Mouse (Mus musculus): ENCODE data around the gene Cacna1a. TPM values are rescaled to one million over a fixed set of nuclear protein-coding genes. Genes with fewer than 3 reads are reported as not detected.

Cacna1a gene
- polyA plus RNA-seq, 1 experiment from 2014 or later, result 4.5 TPM

DNA sequence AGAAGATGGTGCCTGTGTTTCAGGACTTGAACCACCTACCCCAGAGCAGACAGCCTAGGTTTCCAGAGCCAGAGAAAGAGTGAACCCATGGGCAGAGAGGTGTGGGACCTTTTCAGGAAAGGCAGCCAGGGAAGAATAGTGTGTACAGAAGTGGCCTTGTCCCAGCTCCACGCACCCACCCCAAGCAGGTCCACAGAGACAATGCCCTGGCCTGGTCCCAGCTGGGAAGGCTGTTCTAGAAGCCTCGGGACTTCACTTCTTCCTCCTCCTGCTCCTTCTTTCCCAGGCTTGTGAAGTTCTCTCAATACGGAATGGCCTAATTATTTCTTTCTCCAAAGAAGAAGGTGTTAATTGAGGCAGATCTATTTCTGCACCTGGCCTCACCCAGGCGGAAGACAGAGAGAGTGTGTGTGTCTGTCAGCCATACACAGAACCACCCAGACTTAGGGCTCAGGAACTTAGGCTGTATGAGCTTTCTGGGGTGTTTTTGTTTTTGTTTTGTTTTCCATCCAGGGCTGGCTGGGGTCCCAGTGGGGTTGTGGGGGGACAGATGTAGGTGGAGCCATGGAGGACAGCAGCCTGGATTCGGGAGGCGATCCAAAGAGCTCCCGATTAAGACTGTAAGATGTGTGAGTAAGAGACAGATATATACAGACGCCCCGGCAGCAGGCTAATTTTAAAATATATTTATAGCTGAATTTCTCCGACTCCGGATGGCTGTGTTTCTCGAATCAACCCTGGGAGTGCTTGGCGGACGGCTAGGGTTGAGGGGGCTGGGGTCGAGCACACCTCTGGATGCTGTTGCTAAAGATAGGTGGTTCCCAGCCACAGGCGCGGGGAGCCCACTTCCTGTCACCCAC is 131.8 kb downstream of the Cacna1a start:
- H3K4me1 ChIP-seq (ENCODE audit: control insufficient read depth, insufficient read depth, low read length), result no peaks in the 10 kb centered on the region
- H3K27ac ChIP-seq (replicated peaks; ENCODE audit: low read depth, low read length), result no peak overlapping the region
- no peak overlapping the region for H3K9ac ChIP-seq (ENCODE audit: low read depth, low read length)
- no peak for ATAC-seq (ENCODE audit: low read depth)
- H3K27me3 ChIP-seq (replicated peaks; ENCODE audit: control insufficient read depth, insufficient read depth, low read length), result no peaks in the 10 kb centered on the region
- 0 out of 2 replicates have a peak, but pooled peaks cover 6% of the 10 kb centered on the region for H3K9me3 ChIP-seq (ENCODE audit: control insufficient read depth, low read length)
- WGBS, result 61% methylated on average over 17 of the region's 17 CpGs
- no peak overlapping the region for H3K4me3 ChIP-seq (ENCODE audit: low read depth, low read length)
- DNase-seq (ENCODE audit: low spot score), result no peak
- no peaks in the 10 kb centered on the region for H3K36me3 ChIP-seq (ENCODE audit: control insufficient read depth, insufficient read depth, low read length)
- no peak overlapping the region for H3K4me2 ChIP-seq (ENCODE audit: low read depth, low read length)

- DNase-seq (ENCODE audit: low spot score) (no peak), ATAC-seq (ENCODE audit: low read depth) (no peak)
- 53% methylated on average over 2 of the region's 2 CpGs for WGBS
- 0 out of 2 replicates have a peak, but pooled peaks cover 12% of the 10 kb centered on the region for H3K9me3 ChIP-seq (ENCODE audit: control insufficient read depth, low read length)
- H3K9ac ChIP-seq (ENCODE audit: low read depth, low read length), result no peak overlapping the region
- no peak overlapping the region for H3K27ac ChIP-seq (replicated peaks; ENCODE audit: low read depth, low read length)
- no peaks in the 10 kb centered on the region for H3K36me3 ChIP-seq (ENCODE audit: control insufficient read depth, insufficient read depth, low read length)
- no peaks in the 10 kb centered on the region for H3K27me3 ChIP-seq (replicated peaks; ENCODE audit: control insufficient read depth, insufficient read depth, low read length)
- no peaks in the 10 kb centered on the region for H3K4me1 ChIP-seq (ENCODE audit: control insufficient read depth, insufficient read depth, low read length)
- no peak overlapping the region for H3K4me3 ChIP-seq (ENCODE audit: low read depth, low read length)
- no peak overlapping the region for H3K4me2 ChIP-seq (ENCODE audit: low read depth, low read length)
These were observed 132.8 kb downstream of the Cacna1a start for GRCm38 (mm10) chr8:84520999-84521398.

DNA sequence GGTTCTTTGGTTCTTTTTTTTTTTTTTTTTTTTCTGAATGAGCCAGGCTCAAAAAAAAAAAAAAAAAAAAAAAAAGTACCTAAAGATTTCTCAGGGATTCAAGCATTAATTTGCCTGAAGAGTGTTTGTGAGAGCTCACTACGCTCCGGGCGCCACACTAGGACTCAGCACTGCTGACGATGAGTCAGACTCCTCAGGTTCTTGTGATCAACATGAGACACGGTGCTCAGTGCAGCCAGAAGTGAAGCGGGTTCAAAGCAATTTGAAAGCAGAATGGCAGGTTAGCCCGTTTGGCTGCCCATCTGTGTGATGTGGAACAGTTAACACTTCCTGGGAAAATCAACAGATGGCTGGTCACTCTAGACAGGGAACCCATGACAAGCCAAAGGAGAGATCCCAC is 139.8 kb downstream of the Cacna1a start:
- no peak for ATAC-seq (ENCODE audit: low read depth)
- H3K36me3 ChIP-seq (ENCODE audit: control insufficient read depth, insufficient read depth, low read length), result no peaks in the 10 kb centered on the region
- no peak for DNase-seq (ENCODE audit: low spot score)
- 82% methylated on average over 7 of the region's 7 CpGs for WGBS
- H3K27ac ChIP-seq (replicated peaks; ENCODE audit: low read depth, low read length), result no peak overlapping the region
- H3K4me2 ChIP-seq (ENCODE audit: low read depth, low read length), result no peak overlapping the region
- 0 out of 2 replicates have a peak, but pooled peaks cover 18% of the 10 kb centered on the region for H3K9me3 ChIP-seq (ENCODE audit: control insufficient read depth, low read length)
- no peaks in the 10 kb centered on the region for H3K4me1 ChIP-seq (ENCODE audit: control insufficient read depth, insufficient read depth, low read length)
- no peaks in the 10 kb centered on the region for H3K27me3 ChIP-seq (replicated peaks; ENCODE audit: control insufficient read depth, insufficient read depth, low read length)
- H3K9ac ChIP-seq (ENCODE audit: low read depth, low read length), result no peak overlapping the region
- no peak overlapping the region for H3K4me3 ChIP-seq (ENCODE audit: low read depth, low read length)

- WGBS, result 83% methylated on average over 4 of the region's 4 CpGs
- H3K27ac ChIP-seq (replicated peaks; ENCODE audit: low read depth, low read length), result no peak overlapping the region
- no peak overlapping the region for H3K9ac ChIP-seq (ENCODE audit: low read depth, low read length)
- H3K27me3 ChIP-seq (replicated peaks; ENCODE audit: control insufficient read depth, insufficient read depth, low read length), result no peaks in the 10 kb centered on the region
- no peak for ATAC-seq (ENCODE audit: low read depth)
- no peaks in the 10 kb centered on the region for H3K36me3 ChIP-seq (ENCODE audit: control insufficient read depth, insufficient read depth, low read length)
- 0 out of 2 replicates have a peak, but pooled peaks cover 18% of the 10 kb centered on the region for H3K9me3 ChIP-seq (ENCODE audit: control insufficient read depth, low read length)
- no peak for DNase-seq (ENCODE audit: low spot score)
- H3K4me1 ChIP-seq (ENCODE audit: control insufficient read depth, insufficient read depth, low read length), result no peaks in the 10 kb centered on the region
- no peak overlapping the region for H3K4me3 ChIP-seq (ENCODE audit: low read depth, low read length)
- H3K4me2 ChIP-seq (ENCODE audit: low read depth, low read length), result no peak overlapping the region
These were observed 141.3 kb downstream of the Cacna1a start for GRCm38 (mm10) chr8:84529548-84529947.

DNA sequence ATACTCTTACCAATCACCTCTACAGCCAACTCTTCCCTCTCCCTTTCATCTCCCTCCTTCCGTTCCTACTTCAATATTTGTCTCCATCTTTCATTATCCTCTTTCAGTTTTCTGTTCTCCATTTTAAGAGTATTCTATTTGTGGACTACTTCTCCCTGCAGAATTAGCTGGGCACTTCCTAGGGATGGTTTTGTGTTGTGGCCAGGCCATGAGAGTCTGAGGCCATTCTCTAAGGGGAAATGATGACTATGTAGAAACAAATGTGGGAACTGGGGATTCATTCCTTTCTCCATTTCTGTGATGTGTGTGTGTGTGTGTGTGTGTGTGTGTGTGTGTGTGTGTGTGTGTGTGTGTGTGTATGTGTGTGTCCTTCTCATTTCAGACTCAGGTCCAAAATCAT is 144.5 kb downstream of the Cacna1a start:
- no peak overlapping the region for H3K9ac ChIP-seq (ENCODE audit: low read depth, low read length)
- no peak overlapping the region for H3K27ac ChIP-seq (replicated peaks; ENCODE audit: low read depth, low read length)
- H3K4me2 ChIP-seq (ENCODE audit: low read depth, low read length), result no peak overlapping the region
- no peak overlapping the region for H3K4me3 ChIP-seq (ENCODE audit: low read depth, low read length)
- H3K9me3 ChIP-seq (ENCODE audit: control insufficient read depth, low read length), result 0 out of 2 replicates have a peak, but pooled peaks cover 8% of the 10 kb centered on the region
- H3K4me1 ChIP-seq (ENCODE audit: control insufficient read depth, insufficient read depth, low read length), result no peaks in the 10 kb centered on the region
- ATAC-seq (ENCODE audit: low read depth), result no peak
- H3K36me3 ChIP-seq (ENCODE audit: control insufficient read depth, insufficient read depth, low read length), result no peaks in the 10 kb centered on the region
- 88% methylated on average over 1 of the region's 1 CpGs for WGBS
- no peaks in the 10 kb centered on the region for H3K27me3 ChIP-seq (replicated peaks; ENCODE audit: control insufficient read depth, insufficient read depth, low read length)
- DNase-seq (ENCODE audit: low spot score), result no peak

DNA sequence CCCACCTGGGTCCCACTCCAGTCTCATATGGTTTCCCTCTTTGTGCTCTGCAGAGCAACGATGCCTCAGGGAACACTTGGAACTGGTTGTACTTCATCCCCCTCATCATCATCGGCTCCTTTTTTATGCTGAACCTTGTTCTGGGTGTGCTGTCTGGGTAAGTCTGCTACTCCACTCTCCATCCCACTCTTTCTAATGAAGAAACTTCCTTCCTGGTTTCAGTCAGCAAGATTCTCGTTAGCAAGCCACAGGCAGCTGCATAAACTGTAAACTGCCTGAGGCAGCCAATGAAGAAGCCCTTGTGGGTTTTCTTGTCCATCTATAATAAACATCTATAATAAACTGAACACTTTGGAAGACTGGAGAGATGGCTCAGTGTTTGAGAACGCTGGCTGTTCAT is 145.1 kb downstream of the Cacna1a start:
- Histone ChIP-seq H3K9me3 (ENCODE audit: control insufficient read depth, low read length) (0 out of 2 replicates have a peak, but pooled peaks cover 8% of the 10 kb centered on the region), H3K36me3 (ENCODE audit: control insufficient read depth, insufficient read depth, low read length) (no peaks in the 10 kb centered on the region), H3K27me3 (replicated peaks; ENCODE audit: control insufficient read depth, insufficient read depth, low read length) (no peaks in the 10 kb centered on the region), H3K27ac (replicated peaks; ENCODE audit: low read depth, low read length) (no peak overlapping the region), H3K4me1 (ENCODE audit: control insufficient read depth, insufficient read depth, low read length) (no peaks in the 10 kb centered on the region), H3K9ac (ENCODE audit: low read depth, low read length) (no peak overlapping the region), H3K4me3 (ENCODE audit: low read depth, low read length) (no peak overlapping the region), H3K4me2 (ENCODE audit: low read depth, low read length) (no peak overlapping the region)
- 68% methylated on average over 4 of the region's 4 CpGs for WGBS
- no peak for DNase-seq (ENCODE audit: low spot score)
- no peak for ATAC-seq (ENCODE audit: low read depth)

DNA sequence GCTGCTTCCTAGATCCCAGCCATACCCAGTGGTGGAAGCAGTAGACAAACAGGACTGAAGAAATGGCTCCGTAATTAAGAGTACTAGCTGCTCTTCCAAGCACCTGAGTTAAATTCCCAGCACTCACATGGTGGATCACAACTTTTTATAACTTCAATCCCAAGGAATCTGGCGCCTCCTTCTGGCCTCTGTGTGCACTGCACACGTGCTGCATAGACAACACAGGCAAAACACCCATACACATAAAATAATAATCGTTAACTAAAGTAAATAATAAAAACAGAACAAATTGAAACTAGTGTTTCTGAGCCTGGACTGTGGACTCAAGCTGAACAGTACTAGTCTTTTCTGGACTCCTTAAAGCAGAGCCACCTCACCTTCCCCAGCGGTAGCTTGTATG is 148.7 kb downstream of the Cacna1a start:
- 80% methylated on average over 5 of the region's 5 CpGs for WGBS
- H3K27me3 ChIP-seq (replicated peaks; ENCODE audit: control insufficient read depth, insufficient read depth, low read length), result no peaks in the 10 kb centered on the region
- no peak overlapping the region for H3K4me2 ChIP-seq (ENCODE audit: low read depth, low read length)
- H3K36me3 ChIP-seq (ENCODE audit: control insufficient read depth, insufficient read depth, low read length), result no peaks in the 10 kb centered on the region
- no peaks in the 10 kb centered on the region for H3K4me1 ChIP-seq (ENCODE audit: control insufficient read depth, insufficient read depth, low read length)
- 0 out of 2 replicates have a peak, but pooled peaks cover 5% of the 10 kb centered on the region for H3K9me3 ChIP-seq (ENCODE audit: control insufficient read depth, low read length)
- H3K27ac ChIP-seq (replicated peaks; ENCODE audit: low read depth, low read length), result no peak overlapping the region
- DNase-seq (ENCODE audit: low spot score) (no peak), ATAC-seq (ENCODE audit: low read depth) (no peak)
- H3K9ac ChIP-seq (ENCODE audit: low read depth, low read length), result no peak overlapping the region
- H3K4me3 ChIP-seq (ENCODE audit: low read depth, low read length), result no peak overlapping the region

GRCm38 (mm10) chr8:84539376-84539775 is 151.1 kb downstream of the Cacna1a start:
- H3K9me3 ChIP-seq (ENCODE audit: control insufficient read depth, low read length), result no peaks in the 10 kb centered on the region
- no peaks in the 10 kb centered on the region for H3K27me3 ChIP-seq (replicated peaks; ENCODE audit: control insufficient read depth, insufficient read depth, low read length)
- H3K4me1 ChIP-seq (ENCODE audit: control insufficient read depth, insufficient read depth, low read length), result no peaks in the 10 kb centered on the region
- no peak for ATAC-seq (ENCODE audit: low read depth)
- DNase-seq (ENCODE audit: low spot score), result no peak
- H3K27ac ChIP-seq (replicated peaks; ENCODE audit: low read depth, low read length), result no peak overlapping the region
- WGBS, result 52% methylated on average over 6 of the region's 6 CpGs
- no peak overlapping the region for H3K4me2 ChIP-seq (ENCODE audit: low read depth, low read length)
- H3K4me3 ChIP-seq (ENCODE audit: low read depth, low read length), result no peak overlapping the region
- no peak overlapping the region for H3K9ac ChIP-seq (ENCODE audit: low read depth, low read length)
- H3K36me3 ChIP-seq (ENCODE audit: control insufficient read depth, insufficient read depth, low read length), result no peaks in the 10 kb centered on the region

GRCm38 (mm10) chr8:84542481-84542880 is 154.2 kb downstream of the Cacna1a start:
- DNase-seq (ENCODE audit: low spot score) (no peak), ATAC-seq (ENCODE audit: low read depth) (no peak)
- 63% methylated on average over 7 of the region's 7 CpGs for WGBS
- Histone ChIP-seq H3K27me3 (replicated peaks; ENCODE audit: control insufficient read depth, insufficient read depth, low read length) (no peaks in the 10 kb centered on the region), H3K4me2 (ENCODE audit: low read depth, low read length) (no peak overlapping the region), H3K27ac (replicated peaks; ENCODE audit: low read depth, low read length) (no peak overlapping the region), H3K4me3 (ENCODE audit: low read depth, low read length) (no peak overlapping the region), H3K9ac (ENCODE audit: low read depth, low read length) (no peak overlapping the region), H3K4me1 (ENCODE audit: control insufficient read depth, insufficient read depth, low read length) (no peaks in the 10 kb centered on the region), H3K9me3 (ENCODE audit: control insufficient read depth, low read length) (no peaks in the 10 kb centered on the region), H3K36me3 (ENCODE audit: control insufficient read depth, insufficient read depth, low read length) (no peaks in the 10 kb centered on the region)
